Mouse (Mus musculus): ENCODE results near the gene Olfr463. TPM values are rescaled to one million over a fixed set of nuclear protein-coding genes. Genes with fewer than 3 reads are reported as not detected.

The Olfr463 gene
- polyA plus RNA-seq (2014; fragmentation: Nextera tagmentation; extraction: Ambion mirVana) = not detected in 2 replicates

DNA sequence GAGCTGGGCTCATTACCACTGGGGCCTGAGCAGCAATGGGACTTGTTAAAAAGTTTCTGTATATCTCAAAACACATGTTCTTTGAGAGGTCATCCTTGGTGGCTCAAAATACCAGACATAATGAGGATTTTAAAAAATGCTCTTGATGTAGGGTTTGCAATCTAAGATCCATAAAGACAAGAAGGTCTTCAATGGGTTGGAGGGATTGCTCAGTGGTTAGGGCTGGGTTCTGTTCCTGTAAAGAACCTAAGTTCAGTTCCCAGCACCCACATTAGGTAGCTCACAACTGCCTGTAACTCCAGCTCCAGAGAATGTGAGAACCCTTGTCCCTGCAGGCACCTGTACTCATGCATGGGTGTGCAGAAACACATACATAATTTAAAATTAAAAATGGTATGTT lies at the start of gene Olfr463:
Gene Olfr463, minus strand, starts transcription at position 101 of the 400 bp plus-strand sequence.
- H3K9ac ChIP-seq (replicated peaks; ENCODE audit: low read depth, low read length) = no peak within 1 kb of the TSS
- ATAC-seq (ENCODE audit: insufficient number of reproducible peaks, insufficient read depth, low FRiP score, low read depth) = no peak
- H3K4me1 ChIP-seq (ENCODE audit: control insufficient read depth, insufficient read depth, low read length) = no peaks in the 10 kb centered on the region
- H3K36me3 ChIP-seq (ENCODE audit: control insufficient read depth, insufficient read depth, low read length) = no peaks in the 10 kb centered on the region
- no peak within 1 kb of the TSS for H3K4me3 ChIP-seq (ENCODE audit: low read depth, low read length)
- H3K27me3 ChIP-seq (ENCODE audit: control insufficient read depth, insufficient read depth, low read length) = no peaks in the 10 kb centered on the region
- no peaks in the 10 kb centered on the region for H3K9me3 ChIP-seq (ENCODE audit: control insufficient read depth, low read depth, low read length)
- no peak within 1 kb of the TSS for H3K4me2 ChIP-seq (replicated peaks; ENCODE audit: low read depth, low read length)
- no peak within 1 kb of the TSS for H3K27ac ChIP-seq (ENCODE audit: low read length)

DNA sequence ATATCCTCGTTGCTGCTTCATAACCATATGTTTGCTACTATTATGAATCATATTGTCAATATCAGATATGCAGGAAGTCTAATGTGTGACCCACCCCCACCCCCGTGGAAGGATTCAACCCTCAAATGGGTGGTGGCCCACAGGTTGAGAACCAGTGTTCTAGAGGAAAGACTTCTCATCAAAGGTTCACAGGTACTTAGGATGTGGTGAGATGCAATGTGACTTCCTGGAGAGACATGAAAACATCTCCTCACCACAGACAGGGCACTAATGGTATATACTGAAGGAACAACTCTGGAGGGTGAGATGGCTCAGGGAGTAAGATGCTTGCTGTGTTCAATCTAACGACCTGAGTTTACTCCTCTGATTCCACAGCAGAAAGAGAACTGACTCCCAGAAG lies 38.3 kb upstream of the Olfr463 start:
- Histone ChIP-seq H3K27ac (ENCODE audit: low read length) (no peak overlapping the region), H3K9ac (replicated peaks; ENCODE audit: low read depth, low read length) (no peak overlapping the region), H3K9me3 (ENCODE audit: control insufficient read depth, low read depth, low read length) (no peaks in the 10 kb centered on the region), H3K27me3 (ENCODE audit: control insufficient read depth, insufficient read depth, low read length) (no peaks in the 10 kb centered on the region), H3K4me2 (replicated peaks; ENCODE audit: low read depth, low read length) (no peak overlapping the region), H3K4me1 (ENCODE audit: control insufficient read depth, insufficient read depth, low read length) (no peaks in the 10 kb centered on the region), H3K36me3 (ENCODE audit: control insufficient read depth, insufficient read depth, low read length) (no peaks in the 10 kb centered on the region), H3K4me3 (ENCODE audit: low read depth, low read length) (no peak overlapping the region)
- 75% methylated on average over 3 of the region's 3 CpGs for WGBS
- no peak for ATAC-seq (ENCODE audit: insufficient number of reproducible peaks, insufficient read depth, low FRiP score, low read depth)

DNA sequence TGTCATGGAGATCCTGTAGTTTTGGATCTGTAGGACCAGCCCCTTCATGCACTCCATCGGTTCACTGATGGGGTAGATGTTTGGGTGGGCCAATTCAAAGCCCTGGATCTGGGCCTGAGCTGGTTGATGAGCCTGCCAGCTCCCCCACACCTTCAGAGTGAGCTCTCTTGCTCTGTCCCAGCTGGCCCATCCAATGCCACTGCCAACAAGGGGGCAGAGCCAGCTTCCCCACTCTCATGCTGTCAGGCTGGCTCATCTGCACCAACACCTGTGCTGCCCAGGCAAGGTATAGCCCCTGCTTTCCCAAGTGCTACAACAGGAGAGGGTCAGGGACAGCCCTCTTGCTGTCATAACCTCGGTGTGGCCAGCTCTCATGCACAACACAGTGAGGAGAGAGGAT lies 36.5 kb upstream of the Olfr463 start:
- no peak for ATAC-seq (ENCODE audit: insufficient number of reproducible peaks, insufficient read depth, low FRiP score, low read depth)

DNA sequence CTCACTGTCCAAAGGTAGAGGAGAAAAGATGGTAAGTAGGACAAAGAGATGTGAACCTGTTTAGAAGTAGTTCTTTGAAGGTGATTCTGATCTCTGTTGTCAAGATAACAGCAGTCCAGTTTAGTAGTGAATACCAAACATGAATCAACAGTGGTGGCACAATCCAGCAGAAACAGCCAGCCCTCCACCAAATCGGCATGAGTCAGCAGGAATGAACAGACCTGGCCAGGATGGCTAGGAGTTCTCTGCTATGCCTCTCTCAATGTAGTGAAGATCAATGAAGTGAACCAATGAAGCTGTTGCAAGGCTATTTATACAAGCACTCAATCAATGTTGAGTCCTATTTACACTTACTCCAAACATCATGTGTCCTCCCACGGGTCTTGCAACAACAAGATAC lies 33.2 kb upstream of the Olfr463 start:
- no peak for ATAC-seq (ENCODE audit: insufficient number of reproducible peaks, insufficient read depth, low FRiP score, low read depth)
- Histone ChIP-seq H3K36me3 (ENCODE audit: control insufficient read depth, insufficient read depth, low read length) (no peaks in the 10 kb centered on the region), H3K4me1 (ENCODE audit: control insufficient read depth, insufficient read depth, low read length) (no peaks in the 10 kb centered on the region), H3K4me2 (replicated peaks; ENCODE audit: low read depth, low read length) (no peak overlapping the region), H3K9me3 (ENCODE audit: control insufficient read depth, low read depth, low read length) (no peaks in the 10 kb centered on the region), H3K27me3 (ENCODE audit: control insufficient read depth, insufficient read depth, low read length) (no peaks in the 10 kb centered on the region), H3K9ac (replicated peaks; ENCODE audit: low read depth, low read length) (no peak overlapping the region), H3K4me3 (ENCODE audit: low read depth, low read length) (no peak overlapping the region), H3K27ac (ENCODE audit: low read length) (no peak overlapping the region)
- WGBS = 74% methylated on average over 2 of the region's 2 CpGs

More for the DNA sequence above, 36.5 kb upstream of the Olfr463 start:
- no peak overlapping the region for H3K27ac ChIP-seq (ENCODE audit: low read length)
- H3K9ac ChIP-seq (replicated peaks; ENCODE audit: low read depth, low read length) = no peak overlapping the region
- no peaks in the 10 kb centered on the region for H3K4me1 ChIP-seq (ENCODE audit: control insufficient read depth, insufficient read depth, low read length)
- 76% methylated on average over 2 of the region's 2 CpGs for WGBS
- H3K4me2 ChIP-seq (replicated peaks; ENCODE audit: low read depth, low read length) = no peak overlapping the region
- H3K4me3 ChIP-seq (ENCODE audit: low read depth, low read length) = no peak overlapping the region
- no peaks in the 10 kb centered on the region for H3K36me3 ChIP-seq (ENCODE audit: control insufficient read depth, insufficient read depth, low read length)
- no peaks in the 10 kb centered on the region for H3K9me3 ChIP-seq (ENCODE audit: control insufficient read depth, low read depth, low read length)
- H3K27me3 ChIP-seq (ENCODE audit: control insufficient read depth, insufficient read depth, low read length) = no peaks in the 10 kb centered on the region

DNA sequence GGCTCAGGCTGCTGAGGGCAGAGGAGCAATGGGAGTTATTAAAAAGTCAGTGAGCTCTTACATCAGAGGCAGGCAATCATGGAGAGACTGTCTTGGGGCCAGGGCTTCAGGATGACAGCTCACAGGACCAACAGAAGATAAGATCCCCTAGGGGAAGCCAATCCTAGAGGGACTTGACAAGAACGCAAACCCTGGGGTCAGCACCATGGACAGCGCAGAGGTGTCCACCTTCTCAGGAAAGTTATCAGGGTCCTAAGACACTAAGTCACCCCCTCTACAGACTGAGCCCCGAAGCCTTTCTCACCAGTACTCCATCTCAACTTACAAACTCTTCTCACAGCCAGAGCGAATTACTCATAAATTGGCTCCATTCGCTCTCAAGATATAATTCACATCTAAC lies 23.8 kb upstream of the Olfr463 start, which contains the start of gene Olfr464:
Gene Olfr464, minus strand, starts transcription at position 2 of the 400 bp plus-strand sequence.
- H3K4me2 ChIP-seq (replicated peaks; ENCODE audit: low read depth, low read length) = no peak within 1 kb of the TSS
- H3K4me1 ChIP-seq (ENCODE audit: control insufficient read depth, insufficient read depth, low read length) = no peaks in the 10 kb centered on the region
- no peaks in the 10 kb centered on the region; the same call in 1 of the 2 replicates for H3K9me3 ChIP-seq (ENCODE audit: control insufficient read depth, low read depth, low read length)
- H3K27me3 ChIP-seq (ENCODE audit: control insufficient read depth, insufficient read depth, low read length) = no peaks in the 10 kb centered on the region
- ATAC-seq (ENCODE audit: insufficient number of reproducible peaks, insufficient read depth, low FRiP score, low read depth) = no peak
- H3K36me3 ChIP-seq (ENCODE audit: control insufficient read depth, insufficient read depth, low read length) = no peaks in the 10 kb centered on the region
- no peak within 1 kb of the TSS for H3K9ac ChIP-seq (replicated peaks; ENCODE audit: low read depth, low read length)
- H3K27ac ChIP-seq (ENCODE audit: low read length) = no peak within 1 kb of the TSS
- WGBS = 26% methylated on average over 5 of the region's 5 CpGs
- no peak within 1 kb of the TSS for H3K4me3 ChIP-seq (ENCODE audit: low read depth, low read length)

DNA sequence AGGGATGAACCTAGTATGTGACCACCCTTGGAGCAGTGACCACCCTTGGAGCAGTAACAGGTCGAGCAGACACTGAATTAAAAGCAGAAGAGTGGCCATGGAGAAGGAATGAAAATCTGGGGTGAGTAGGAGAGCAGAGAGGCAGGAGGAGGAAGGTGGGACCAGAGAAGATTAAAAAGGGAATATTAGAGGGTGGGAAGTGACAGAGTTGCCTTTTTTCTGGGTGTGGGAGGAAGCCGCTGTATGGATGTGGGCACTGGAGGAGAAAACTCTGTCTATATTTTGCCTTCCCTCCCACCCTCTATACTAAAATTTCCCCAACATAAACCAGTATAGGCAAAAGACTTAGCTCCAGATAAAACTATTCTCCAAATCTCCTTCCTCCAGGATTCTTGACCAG lies 23.1 kb upstream of the Olfr463 start:
- Histone ChIP-seq H3K36me3 (ENCODE audit: control insufficient read depth, insufficient read depth, low read length) (no peaks in the 10 kb centered on the region), H3K4me2 (replicated peaks; ENCODE audit: low read depth, low read length) (no peak overlapping the region), H3K9ac (replicated peaks; ENCODE audit: low read depth, low read length) (no peak overlapping the region), H3K27ac (ENCODE audit: low read length) (no peak overlapping the region), H3K4me3 (ENCODE audit: low read depth, low read length) (no peak overlapping the region), H3K4me1 (ENCODE audit: control insufficient read depth, insufficient read depth, low read length) (no peaks in the 10 kb centered on the region), H3K9me3 (ENCODE audit: control insufficient read depth, low read depth, low read length) (no peaks in the 10 kb centered on the region; the same call in 1 of the 2 replicates), H3K27me3 (ENCODE audit: control insufficient read depth, insufficient read depth, low read length) (no peaks in the 10 kb centered on the region)
- no peak for ATAC-seq (ENCODE audit: insufficient number of reproducible peaks, insufficient read depth, low FRiP score, low read depth)
- WGBS = 78% methylated on average over 2 of the region's 2 CpGs

DNA sequence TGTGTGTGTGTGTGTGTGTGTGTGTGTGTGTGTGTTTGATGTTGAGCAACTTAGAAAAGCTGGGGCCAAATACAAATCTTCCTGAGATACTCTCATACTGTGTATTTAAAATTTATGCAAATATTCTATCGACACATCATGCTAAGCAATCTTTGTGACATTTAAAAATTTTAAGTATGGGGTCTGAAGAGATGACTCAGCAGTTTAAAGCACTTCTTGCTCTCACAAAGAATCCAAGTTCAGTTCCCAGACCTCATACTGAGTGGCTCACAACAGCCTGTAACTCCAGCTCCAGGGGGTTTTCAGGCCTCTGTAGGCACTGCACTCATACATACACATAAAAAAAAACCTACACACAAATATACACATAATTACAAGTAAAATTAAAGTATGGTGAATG lies 18.8 kb upstream of the Olfr463 start:
- H3K9me3 ChIP-seq (ENCODE audit: control insufficient read depth, low read depth, low read length) = no peaks in the 10 kb centered on the region
- no peak for ATAC-seq (ENCODE audit: insufficient number of reproducible peaks, insufficient read depth, low FRiP score, low read depth)
- H3K27ac ChIP-seq (ENCODE audit: low read length) = no peak overlapping the region
- no peak overlapping the region for H3K4me2 ChIP-seq (replicated peaks; ENCODE audit: low read depth, low read length)
- H3K9ac ChIP-seq (replicated peaks; ENCODE audit: low read depth, low read length) = no peak overlapping the region
- no peaks in the 10 kb centered on the region for H3K4me1 ChIP-seq (ENCODE audit: control insufficient read depth, insufficient read depth, low read length)
- H3K36me3 ChIP-seq (ENCODE audit: control insufficient read depth, insufficient read depth, low read length) = no peaks in the 10 kb centered on the region
- no peaks in the 10 kb centered on the region for H3K27me3 ChIP-seq (ENCODE audit: control insufficient read depth, insufficient read depth, low read length)
- H3K4me3 ChIP-seq (ENCODE audit: low read depth, low read length) = no peak overlapping the region
- WGBS = 83% methylated on average over 1 of the region's 1 CpGs

DNA sequence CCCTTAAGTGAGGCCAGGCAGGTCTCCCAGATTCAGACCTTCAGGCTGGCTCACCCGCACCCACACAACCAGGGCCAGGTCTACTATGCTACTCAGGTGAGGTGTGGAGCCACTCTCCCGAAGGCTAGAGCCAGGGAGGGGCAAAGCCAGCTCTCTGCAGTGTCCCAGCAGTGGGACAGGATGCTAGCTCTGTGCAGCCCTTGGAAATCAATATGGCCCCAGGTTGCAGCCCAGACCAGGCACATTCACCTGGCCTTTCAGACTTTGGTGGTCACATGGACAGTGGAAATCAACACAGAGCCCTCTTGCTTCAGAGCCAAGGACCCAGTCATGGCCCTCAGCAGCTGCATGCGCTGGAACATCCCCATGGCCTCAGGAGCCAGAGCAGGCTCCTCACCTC lies 7.1 kb upstream of the Olfr463 start:
- 85% methylated on average over 3 of the region's 3 CpGs for WGBS
- no peak overlapping the region for H3K27ac ChIP-seq (ENCODE audit: low read length)

DNA sequence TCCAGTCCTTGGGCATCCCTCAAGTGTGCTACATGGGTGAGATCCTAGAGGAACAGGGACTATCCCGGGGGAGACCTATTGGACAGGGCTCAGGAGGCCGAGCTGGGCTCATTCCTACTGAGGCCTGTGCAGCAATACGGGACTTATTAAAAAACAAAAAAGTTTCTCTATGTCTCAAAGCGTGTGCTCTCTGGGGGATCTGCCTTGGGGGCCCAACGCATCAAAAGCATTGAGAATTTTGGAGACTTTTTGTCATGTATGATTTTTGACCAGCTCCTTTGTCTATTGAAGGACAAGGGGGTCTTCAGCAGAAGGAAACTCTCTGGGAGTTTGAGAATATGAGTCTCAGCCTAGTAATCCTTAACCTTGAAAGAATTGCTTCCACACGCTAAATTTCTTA lies 5.0 kb downstream of the Olfr463 start, which contains the start of gene Olfr462:
Gene Olfr462, minus strand, starts transcription at position 101 of the 400 bp plus-strand sequence.
- Histone ChIP-seq H3K9me3 (ENCODE audit: control insufficient read depth, low read depth, low read length) (no peaks in the 10 kb centered on the region), H3K36me3 (ENCODE audit: control insufficient read depth, insufficient read depth, low read length) (no peaks in the 10 kb centered on the region), H3K27ac (ENCODE audit: low read length) (no peak within 1 kb of the TSS), H3K4me1 (ENCODE audit: control insufficient read depth, insufficient read depth, low read length) (no peaks in the 10 kb centered on the region), H3K4me3 (ENCODE audit: low read depth, low read length) (no peak within 1 kb of the TSS), H3K9ac (replicated peaks; ENCODE audit: low read depth, low read length) (no peak within 1 kb of the TSS), H3K4me2 (replicated peaks; ENCODE audit: low read depth, low read length) (no peak within 1 kb of the TSS), H3K27me3 (ENCODE audit: control insufficient read depth, insufficient read depth, low read length) (no peaks in the 10 kb centered on the region)
- no peak for ATAC-seq (ENCODE audit: insufficient number of reproducible peaks, insufficient read depth, low FRiP score, low read depth)
- 86% methylated on average over 6 of the region's 6 CpGs for WGBS

More for the DNA sequence above, 7.1 kb upstream of the Olfr463 start:
- Histone ChIP-seq H3K4me2 (replicated peaks; ENCODE audit: low read depth, low read length) (no peak overlapping the region), H3K9ac (replicated peaks; ENCODE audit: low read depth, low read length) (no peak overlapping the region), H3K36me3 (ENCODE audit: control insufficient read depth, insufficient read depth, low read length) (no peaks in the 10 kb centered on the region), H3K27me3 (ENCODE audit: control insufficient read depth, insufficient read depth, low read length) (no peaks in the 10 kb centered on the region), H3K4me3 (ENCODE audit: low read depth, low read length) (no peak overlapping the region), H3K4me1 (ENCODE audit: control insufficient read depth, insufficient read depth, low read length) (no peaks in the 10 kb centered on the region), H3K9me3 (ENCODE audit: control insufficient read depth, low read depth, low read length) (no peaks in the 10 kb centered on the region)
- no peak for ATAC-seq (ENCODE audit: insufficient number of reproducible peaks, insufficient read depth, low FRiP score, low read depth)

All from stomach, embryonic 14.5 days (tissue).